Mouse (Mus musculus) neural tube, embryonic 15.5 days (tissue): Measurements from ENCODE around the gene Flvcr1. TPM values are rescaled to one million over a fixed set of nuclear protein-coding genes. Genes with fewer than 3 reads are reported as not detected.

Experiments used
- ATAC-seq: fragments of 200-750 bp; cut with Nextera tagmentation; 2 replicates; pipeline ENCODE4 v1.8.0; 2017; ENCODE audit warnings: mild to moderate bottlenecking, moderate TSS enrichment, moderate library complexity; ENCODE audit not compliant: low FRiP score
- H3K27ac ChIP-seq: fragments of 300-500 bp; sonication (generic); replicated peaks from 2 replicates; pipeline ENCODE4 v1.5.1; 2015; ENCODE audit warnings: mild to moderate bottlenecking, inconsistent platforms
- H3K27me3 ChIP-seq: fragments of 300-500 bp; sonication (generic); replicated peaks from 2 replicates; pipeline ENCODE4 v1.6.1; 2015; ENCODE audit warnings: inconsistent platforms
- H3K36me3 ChIP-seq: fragments of 300-500 bp; sonication (generic); 2 replicates; pipeline ENCODE4 v1.6.1; 2015; ENCODE audit warnings: inconsistent platforms
- H3K4me1 ChIP-seq: fragments of 300-500 bp; sonication (generic); 2 replicates; pipeline ENCODE4 v1.6.1; 2015; ENCODE audit warnings: inconsistent platforms
- H3K4me2 ChIP-seq: fragments of 300-500 bp; sonication (generic); 2 replicates; pipeline ENCODE4 v1.6.1; 2015; ENCODE audit warnings: inconsistent platforms, mild to moderate bottlenecking, moderate library complexity
- H3K4me3 ChIP-seq: fragments of 300-500 bp; sonication (generic); replicated peaks from 2 replicates; pipeline ENCODE4 v1.5.1; 2015; ENCODE audit warnings: mild to moderate bottlenecking, inconsistent platforms
- H3K9ac ChIP-seq: fragments of 300-500 bp; sonication (generic); replicated peaks from 2 replicates; pipeline ENCODE4 v1.6.1; 2015; ENCODE audit warnings: mild to moderate bottlenecking, inconsistent platforms
- H3K9me3 ChIP-seq: fragments of 300-500 bp; sonication (generic); replicated peaks from 2 replicates; pipeline ENCODE4 v1.6.1; 2016; ENCODE audit warnings: inconsistent platforms
- WGBS: fragments of 180-500 bp; shearing (Covaris S2); methylation state at CpG from one replicate; pipeline ENCODE4 v1.1.7; 2015; ENCODE audit warnings: mixed read lengths; 5-methylcytosine and 5-hydroxymethylcytosine counted together
- polyA plus RNA-seq: library from polyadenylated mRNA; unstranded; fragments of >200 nt; fragmentation: Nextera tagmentation; extraction: Ambion mirVana; gene quantifications from 2 replicates; pipeline ENCODE4 v1.2.1, GENCODE M21; 2015

The Flvcr1 gene
- polyA plus RNA-seq, 1 experiment from 2014 or later: 7.5 TPM

DNA sequence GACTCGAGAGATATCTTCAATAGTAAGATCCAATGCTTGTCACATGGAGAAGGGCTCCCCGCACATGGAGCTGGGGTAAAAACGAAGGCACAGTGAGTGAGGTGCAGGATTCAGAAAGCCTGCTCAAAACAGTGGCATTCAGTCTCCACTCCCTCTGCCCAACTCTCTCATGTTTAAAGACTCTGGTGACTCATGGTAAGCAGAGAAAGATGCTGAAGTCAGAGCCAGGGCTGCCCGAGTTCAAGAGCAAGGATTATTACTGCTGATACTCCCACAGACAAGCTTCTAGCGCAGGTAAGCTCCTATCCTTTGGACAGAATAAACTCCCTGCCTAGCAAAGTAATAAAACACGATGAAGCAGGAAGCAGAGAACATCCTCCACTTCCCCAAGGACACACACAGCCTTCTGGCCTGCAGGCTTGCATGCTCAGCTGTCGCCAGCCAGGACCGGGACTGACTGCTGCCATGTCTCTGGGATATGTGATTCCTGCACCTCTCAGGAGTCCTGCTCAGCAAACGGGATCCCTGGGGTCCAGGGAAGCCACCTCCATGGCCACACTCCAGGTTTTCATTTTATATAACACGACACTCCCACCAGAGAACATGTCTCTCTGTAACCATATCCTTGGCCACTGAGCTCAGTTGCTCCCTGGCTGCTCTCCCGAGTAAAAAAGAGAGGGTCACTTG, 48.9 kb downstream of the Flvcr1 start:
- no peaks in the 10 kb centered on the region for H3K9me3 ChIP-seq
- H3K4me2 ChIP-seq: peak overlapping the region; percentile 83
- H3K27me3 ChIP-seq: no peaks in the 10 kb centered on the region
- ATAC-seq: no peak
- H3K4me3 ChIP-seq: peak overlapping the region; percentile 78
- H3K27ac ChIP-seq: peak overlapping the region; percentile 97
- H3K4me1 ChIP-seq: peaks cover 51% of the 10 kb centered on the region
- H3K36me3 ChIP-seq: peaks cover 31% of the 10 kb centered on the region
- 38% methylated on average over 11 of the region's 11 CpGs for WGBS
- H3K9ac ChIP-seq: peak overlapping the region; percentile 96

DNA sequence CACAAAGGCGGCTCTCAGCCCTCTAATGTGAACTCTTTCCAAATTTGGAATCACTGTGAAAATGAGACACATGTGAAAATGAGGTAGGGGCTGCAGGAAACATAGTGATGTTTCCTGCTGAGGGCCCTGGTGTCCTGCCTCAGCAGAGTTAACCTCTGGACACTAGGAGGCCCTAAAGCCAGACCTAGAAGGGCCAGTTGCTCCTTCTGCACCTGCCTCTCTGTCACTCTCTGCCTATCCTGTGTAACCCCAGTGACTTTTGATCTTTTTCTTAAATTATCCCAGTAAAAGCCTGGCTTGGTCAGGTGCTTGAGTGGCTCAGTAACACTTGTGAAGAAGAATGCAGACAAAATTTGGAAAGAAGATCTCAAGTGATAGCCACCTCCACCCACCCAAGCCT, 51.1 kb downstream of the Flvcr1 start:
- no peak overlapping the region for H3K27ac ChIP-seq
- H3K36me3 ChIP-seq: peaks cover 51% of the 10 kb centered on the region
- ATAC-seq: no peak
- WGBS: 92% methylated on average over 1 of the region's 1 CpGs
- H3K4me1 ChIP-seq: peaks cover 51% of the 10 kb centered on the region
- H3K4me2 ChIP-seq: no peak overlapping the region
- no peaks in the 10 kb centered on the region for H3K27me3 ChIP-seq
- H3K4me3 ChIP-seq: no peak overlapping the region
- no peak overlapping the region for H3K9ac ChIP-seq
- no peaks in the 10 kb centered on the region for H3K9me3 ChIP-seq

DNA sequence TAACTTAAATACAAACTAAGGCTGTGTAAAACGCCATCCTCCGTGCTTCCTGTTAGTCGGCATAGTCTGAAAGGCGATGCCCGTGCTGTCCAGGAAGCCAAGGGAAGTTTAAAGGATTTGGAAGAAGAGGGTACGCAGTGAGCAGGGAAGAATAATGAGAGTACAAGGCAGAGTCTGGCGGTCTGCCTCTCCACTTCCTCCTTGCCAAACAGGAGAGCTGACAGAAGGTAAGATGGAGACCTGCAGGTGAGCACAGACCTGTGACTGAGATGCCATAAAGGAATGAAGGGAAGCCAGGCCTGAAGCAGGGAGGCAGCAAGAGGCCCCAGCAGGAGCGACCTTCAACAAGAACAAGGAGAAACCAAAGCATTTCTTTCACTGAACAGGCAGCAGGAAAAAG, 51.8 kb downstream of the Flvcr1 start:
- no peaks in the 10 kb centered on the region for H3K9me3 ChIP-seq
- 92% methylated on average over 8 of the region's 8 CpGs for WGBS
- H3K4me3 ChIP-seq: no peak overlapping the region
- H3K9ac ChIP-seq: no peak overlapping the region
- ATAC-seq: no peak
- H3K36me3 ChIP-seq: peaks cover 58% of the 10 kb centered on the region
- no peak overlapping the region for H3K27ac ChIP-seq
- no peaks in the 10 kb centered on the region for H3K27me3 ChIP-seq
- peaks cover 51% of the 10 kb centered on the region for H3K4me1 ChIP-seq
- H3K4me2 ChIP-seq: no peak overlapping the region

DNA sequence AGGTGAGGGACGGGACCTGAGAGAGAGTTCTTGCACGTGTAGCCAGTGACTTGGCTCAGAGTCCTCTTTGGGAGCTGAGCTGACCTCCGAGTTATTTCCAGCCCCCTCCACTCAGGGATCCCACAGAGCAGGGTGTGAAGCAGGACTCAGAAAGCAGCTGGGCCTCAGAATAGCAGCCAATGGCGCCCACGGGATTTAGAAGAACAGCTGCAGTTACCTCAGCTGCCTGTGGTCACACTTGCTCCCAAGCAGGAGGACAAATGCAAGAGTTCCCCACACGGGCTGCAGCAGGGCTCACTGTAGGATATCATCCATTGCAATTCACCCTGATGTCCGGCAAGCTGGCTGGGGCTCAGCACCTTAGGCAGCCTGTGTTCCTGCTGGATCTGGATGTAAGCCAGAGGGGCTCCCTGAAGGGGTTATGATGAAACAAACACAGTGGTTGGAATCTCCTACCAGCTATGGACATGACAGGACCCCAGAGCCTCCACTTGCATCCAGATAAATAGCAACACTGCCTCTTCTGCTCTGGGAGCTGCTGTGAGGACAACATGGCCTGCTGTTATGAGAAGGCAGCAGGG, 53.3 kb downstream of the Flvcr1 start:
- H3K9me3 ChIP-seq: no peaks in the 10 kb centered on the region
- H3K27me3 ChIP-seq: no peaks in the 10 kb centered on the region
- H3K4me3 ChIP-seq: no peak overlapping the region
- ATAC-seq: no peak
- H3K4me2 ChIP-seq: no peak overlapping the region
- no peak overlapping the region for H3K27ac ChIP-seq
- H3K36me3 ChIP-seq: peaks cover 70% of the 10 kb centered on the region
- 55% methylated on average over 7 of the region's 7 CpGs for WGBS
- H3K4me1 ChIP-seq: peaks cover 50% of the 10 kb centered on the region
- no peak overlapping the region for H3K9ac ChIP-seq

DNA sequence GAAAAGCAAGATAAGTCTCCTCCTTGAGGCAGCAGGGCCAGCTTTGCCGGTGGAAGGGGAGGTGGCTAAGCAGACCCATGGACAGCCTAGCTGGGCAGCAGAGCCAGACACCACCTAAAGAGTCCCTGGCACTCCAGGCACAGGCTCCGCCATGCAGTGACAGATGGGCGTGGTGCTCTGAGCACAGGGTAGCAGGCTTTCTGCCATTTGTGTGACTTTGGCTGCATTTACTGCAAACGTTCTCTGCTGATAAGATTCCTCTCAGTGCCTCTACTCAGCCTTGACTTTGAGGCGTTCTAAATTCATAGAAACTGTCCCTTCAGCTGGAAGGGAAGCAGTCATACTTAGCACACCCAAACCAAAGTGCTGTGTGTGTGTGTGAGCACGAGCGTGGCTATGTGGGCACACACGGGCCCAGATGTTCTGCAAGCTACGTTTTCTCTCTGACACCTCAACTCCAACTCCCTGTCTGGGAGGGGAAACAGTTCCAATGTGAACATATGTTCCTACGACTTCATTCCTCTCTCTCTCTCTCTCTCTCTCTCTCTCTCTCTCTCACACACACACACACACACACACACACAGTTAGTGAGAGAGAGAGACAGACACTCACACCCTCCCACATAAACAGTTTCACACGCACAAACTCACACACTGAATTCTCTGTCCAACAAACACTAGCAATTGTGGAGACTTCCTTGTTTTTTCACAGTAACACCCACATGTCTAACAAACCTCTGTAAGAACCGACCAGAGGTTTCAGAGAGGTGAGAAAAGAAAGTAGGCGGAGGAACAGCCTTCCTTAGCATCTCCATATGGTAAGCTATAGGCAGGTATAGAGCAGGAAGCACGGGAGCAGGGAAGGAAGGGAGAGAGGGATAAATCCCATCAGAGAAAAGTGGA, 54.0 kb downstream of the Flvcr1 start:
- Histone ChIP-seq H3K27me3 (no peaks in the 10 kb centered on the region), H3K4me1 (peaks cover 43% of the 10 kb centered on the region), H3K4me3 (no peak overlapping the region), H3K4me2 (no peak overlapping the region), H3K9ac (no peak overlapping the region), H3K27ac (no peak overlapping the region), H3K36me3 (peaks cover 78% of the 10 kb centered on the region), H3K9me3 (no peaks in the 10 kb centered on the region)
- no peak for ATAC-seq
- WGBS: 83% methylated on average over 14 of the region's 14 CpGs

DNA sequence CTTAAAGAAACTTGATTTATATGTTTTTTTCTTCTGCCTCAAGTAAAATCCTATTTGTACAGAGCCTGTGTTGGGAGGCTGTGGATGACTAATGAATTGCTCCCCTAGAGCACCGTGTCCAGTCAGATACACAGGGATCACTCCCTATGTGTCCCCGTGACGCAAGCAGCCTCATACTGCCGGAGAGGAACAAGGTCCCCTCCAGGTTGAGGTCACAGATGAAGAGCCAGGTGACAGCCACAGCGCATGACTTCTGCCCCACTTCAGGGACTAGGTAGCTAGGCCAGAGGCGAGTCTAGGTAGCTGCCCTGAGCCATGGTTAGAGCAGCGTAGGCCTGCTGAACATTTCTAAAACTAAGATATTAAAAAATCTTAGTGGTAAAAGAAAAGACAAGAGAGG, 57.9 kb downstream of the Flvcr1 start:
- peaks cover 93% of the 10 kb centered on the region for H3K36me3 ChIP-seq
- H3K4me3 ChIP-seq: no peak overlapping the region
- H3K9me3 ChIP-seq: no peaks in the 10 kb centered on the region
- no peak overlapping the region for H3K9ac ChIP-seq
- WGBS: 93% methylated on average over 7 of the region's 7 CpGs
- no peak for ATAC-seq
- H3K27ac ChIP-seq: no peak overlapping the region
- H3K27me3 ChIP-seq: no peaks in the 10 kb centered on the region
- H3K4me2 ChIP-seq: no peak overlapping the region
- H3K4me1 ChIP-seq: peaks cover 6% of the 10 kb centered on the region

DNA sequence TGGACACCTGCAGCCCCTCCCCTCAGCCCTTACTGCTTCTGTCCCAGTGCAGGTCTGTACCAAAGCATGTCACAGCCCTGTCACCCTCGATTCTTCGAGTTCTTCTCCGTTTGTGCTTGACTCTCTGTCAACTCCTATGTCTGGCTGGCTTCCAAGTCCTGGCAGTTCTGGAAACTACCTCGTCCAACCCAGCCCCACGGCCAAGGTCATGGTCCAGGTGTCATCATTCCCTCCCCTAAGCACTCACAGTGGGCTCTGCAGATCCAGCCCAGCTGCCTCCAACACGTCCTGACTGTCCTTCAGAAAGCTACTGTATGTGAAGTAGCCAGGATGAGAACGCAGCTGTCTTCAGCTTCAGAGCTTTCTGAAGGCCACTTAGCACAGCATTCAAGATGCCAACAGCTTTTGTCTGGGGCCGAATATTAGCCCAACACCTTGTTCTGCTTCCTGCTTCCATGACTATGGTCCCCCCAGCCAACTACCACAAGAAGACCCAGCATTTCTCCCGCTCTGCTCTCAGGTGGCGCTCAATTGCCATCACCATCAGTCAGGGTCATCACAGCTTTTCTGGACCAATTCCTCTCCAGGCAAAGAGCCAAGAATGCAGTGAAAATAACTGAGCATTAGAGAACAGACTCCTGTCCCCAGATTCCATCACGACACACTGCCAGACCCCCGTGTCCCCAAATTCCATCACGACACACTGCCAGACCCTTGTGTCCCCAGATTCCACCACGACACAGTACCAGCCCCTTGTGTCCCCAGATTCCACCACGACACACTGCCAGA, 60.8 kb downstream of the Flvcr1 start:
- Histone ChIP-seq H3K27ac (no peak overlapping the region), H3K9ac (no peak overlapping the region), H3K27me3 (no peaks in the 10 kb centered on the region), H3K4me2 (no peak overlapping the region), H3K9me3 (no peaks in the 10 kb centered on the region), H3K4me3 (no peak overlapping the region), H3K4me1 (no peaks in the 10 kb centered on the region), H3K36me3 (peaks cover 94% of the 10 kb centered on the region)
- no peak for ATAC-seq
- WGBS: 86% methylated on average over 15 of the region's 15 CpGs

DNA sequence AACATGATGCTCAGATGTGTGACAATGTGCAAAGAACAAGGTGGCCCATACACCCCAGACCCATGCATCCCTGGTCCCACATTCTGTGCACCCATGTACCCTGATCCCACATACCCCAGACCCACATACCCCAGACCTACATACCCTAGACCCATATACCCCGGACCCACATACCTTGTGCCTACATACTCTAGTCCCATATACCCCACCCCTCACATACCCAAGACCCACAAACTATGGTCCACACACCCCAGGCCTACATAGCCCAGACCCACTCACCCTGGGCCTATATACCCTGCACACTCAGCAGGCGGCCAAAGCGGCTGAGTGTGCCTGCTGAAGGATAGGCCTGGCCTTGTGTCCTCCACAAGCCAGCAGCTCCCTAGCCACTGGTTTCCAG, 63.2 kb downstream of the Flvcr1 start:
- ATAC-seq: no peak
- Histone ChIP-seq H3K4me1 (no peaks in the 10 kb centered on the region), H3K4me3 (no peak overlapping the region), H3K27ac (no peak overlapping the region), H3K4me2 (no peak overlapping the region), H3K9me3 (no peaks in the 10 kb centered on the region), H3K36me3 (peaks cover 96% of the 10 kb centered on the region), H3K9ac (no peak overlapping the region), H3K27me3 (no peaks in the 10 kb centered on the region)
- WGBS: 94% methylated on average over 3 of the region's 3 CpGs

DNA sequence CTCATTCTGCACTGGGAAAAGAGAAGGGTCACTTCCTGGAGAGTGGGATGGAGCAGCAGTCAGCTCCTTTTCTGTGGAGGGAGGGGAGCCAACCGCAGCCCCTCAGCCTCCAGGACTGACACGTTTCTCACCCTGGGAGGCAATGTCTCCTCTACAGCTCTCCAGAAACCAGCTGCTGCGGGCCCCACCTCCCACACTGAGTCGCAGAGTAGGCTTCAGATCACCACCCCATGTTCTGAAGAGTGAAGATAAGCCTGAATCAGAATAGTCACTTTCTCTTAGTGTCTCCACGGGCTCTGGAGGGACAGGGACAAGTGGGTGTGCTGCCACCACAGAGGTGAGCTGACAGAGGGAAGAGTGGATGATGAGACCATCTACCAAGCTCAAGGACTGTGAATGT, 67.1 kb downstream of the Flvcr1 start:
- Histone ChIP-seq H3K4me1 (no peaks in the 10 kb centered on the region), H3K27me3 (no peaks in the 10 kb centered on the region), H3K36me3 (peaks cover 94% of the 10 kb centered on the region), H3K9me3 (no peaks in the 10 kb centered on the region), H3K27ac (no peak overlapping the region), H3K4me3 (no peak overlapping the region), H3K9ac (no peak overlapping the region), H3K4me2 (no peak overlapping the region)
- ATAC-seq: no peak
- WGBS: 89% methylated on average over 5 of the region's 5 CpGs
